Mouse (Mus musculus) liver, embryonic 13.5 days (tissue): ENCODE data around the gene Slc12a5. TPM values are rescaled to one million over a fixed set of nuclear protein-coding genes. Genes with fewer than 3 reads are reported as not detected.

Experiments used
- ATAC-seq: fragments of 200-750 bp; cut with Nextera tagmentation; 2 replicates; pipeline ENCODE4 v1.8.0; 2017; ENCODE audit warnings: low read depth, mild to moderate bottlenecking, moderate number of reproducible peaks, moderate library complexity
- DNase-seq: peaks from one replicate; pipeline ENCODE4 v3.0.0; 2022
- H3K27ac ChIP-seq: fragments of 300-500 bp; sonication (generic); 2 replicates; pipeline ENCODE4 v1.5.1; 2015; ENCODE audit warnings: moderate library complexity, mild to moderate bottlenecking, inconsistent platforms
- H3K27me3 ChIP-seq: fragments of 300-500 bp; sonication (generic); 2 replicates; pipeline ENCODE4 v1.6.1; 2015; ENCODE audit warnings: mild to moderate bottlenecking, inconsistent platforms
- H3K36me3 ChIP-seq: fragments of 300-500 bp; sonication (generic); 2 replicates; pipeline ENCODE4 v1.6.1; 2015; ENCODE audit warnings: mild to moderate bottlenecking, inconsistent platforms
- H3K4me1 ChIP-seq: fragments of 300-500 bp; sonication (generic); replicated peaks from 2 replicates; pipeline ENCODE4 v1.6.1; 2015; ENCODE audit warnings: inconsistent platforms
- H3K4me2 ChIP-seq: fragments of 300-500 bp; sonication (generic); 2 replicates; pipeline ENCODE4 v1.6.1; 2015; ENCODE audit warnings: inconsistent platforms, mild to moderate bottlenecking, moderate library complexity
- H3K4me3 ChIP-seq: fragments of 300-500 bp; sonication (generic); replicated peaks from 2 replicates; pipeline ENCODE4 v1.5.1; 2015; ENCODE audit warnings: mild to moderate bottlenecking, inconsistent platforms
- H3K9ac ChIP-seq: fragments of 300-500 bp; sonication (generic); 2 replicates; pipeline ENCODE4 v1.6.1; 2015; ENCODE audit warnings: mild to moderate bottlenecking, inconsistent platforms
- H3K9me3 ChIP-seq: fragments of 300-500 bp; sonication (generic); replicated peaks from 2 replicates; pipeline ENCODE4 v1.6.1; 2016; ENCODE audit warnings: inconsistent platforms
- WGBS: fragments of 180-500 bp; shearing (Covaris S2); methylation state at CpG from one replicate; pipeline ENCODE4 v1.1.7; 2015; ENCODE audit not compliant: insufficient replicate concordance; 5-methylcytosine and 5-hydroxymethylcytosine counted together
- polyA plus RNA-seq: library from polyadenylated mRNA; unstranded; fragments of >200 nt; fragmentation: Nextera tagmentation; extraction: Ambion mirVana; gene quantifications from 2 replicates; pipeline ENCODE4 v1.2.1, GENCODE M21; 2015

Gene Slc12a5
- polyA plus RNA-seq, 1 experiment from 2014 or later, result 0.18 TPM

- Histone ChIP-seq H3K27ac (peak within 1 kb of the TSS; percentile 51), H3K4me3 (peak within 1 kb of the TSS; percentile 90), H3K4me2 (peak within 1 kb of the TSS; percentile 87), H3K4me1 (peaks cover 30% of the 10 kb centered on the region), H3K9me3 (no peaks in the 10 kb centered on the region), H3K27me3 (peaks cover 4% of the 10 kb centered on the region; the same call in 1 of the 2 replicates), H3K9ac (peak within 1 kb of the TSS; percentile 93), H3K36me3 (no peaks in the 10 kb centered on the region)
- DNase-seq (peak; percentile 95), ATAC-seq (peak; percentile 92)
- under 1% methylated on average over 110 of the region's 111 CpGs for WGBS
Measured at GRCm38 (mm10) chr2:165034131-165035057, 73.8 kb downstream of the Slc12a5 start, which contains the start of gene Ncoa5. TSS of gene Ncoa5 (minus strand) at chr2:165034867.

- H3K9me3 ChIP-seq, result no peaks in the 10 kb centered on the region
- H3K27me3 ChIP-seq, result peaks cover 8% of the 10 kb centered on the region
- ATAC-seq (no peak), DNase-seq (no peak)
- peak overlapping the region; percentile 90 for H3K4me3 ChIP-seq
- H3K4me2 ChIP-seq, result peak overlapping the region; percentile 87
- H3K36me3 ChIP-seq, result no peaks in the 10 kb centered on the region
- 54% methylated on average over 5 of the region's 5 CpGs for WGBS
- H3K9ac ChIP-seq, result no peak overlapping the region
- H3K4me1 ChIP-seq, result peaks cover 30% of the 10 kb centered on the region
- no peak overlapping the region for H3K27ac ChIP-seq
Measured at GRCm38 (mm10) chr2:165035058-165035431, 74.4 kb downstream of the Slc12a5 start.

- 41% methylated on average over 4 of the region's 4 CpGs for WGBS
- Histone ChIP-seq H3K36me3 (no peaks in the 10 kb centered on the region), H3K4me2 (no peak overlapping the region), H3K9ac (no peak overlapping the region), H3K27me3 (peaks cover 8% of the 10 kb centered on the region), H3K4me3 (no peak overlapping the region), H3K27ac (no peak overlapping the region), H3K9me3 (no peaks in the 10 kb centered on the region), H3K4me1 (peaks cover 26% of the 10 kb centered on the region)
- DNase-seq (no peak), ATAC-seq (no peak)
Measured at GRCm38 (mm10) chr2:165037415-165037814, 76.8 kb downstream of the Slc12a5 start.

GRCm38 (mm10) chr2:165042126-165042525 is 81.5 kb downstream of the Slc12a5 start:
- Histone ChIP-seq H3K4me1 (no peaks in the 10 kb centered on the region), H3K27ac (no peak overlapping the region), H3K4me2 (no peak overlapping the region), H3K36me3 (no peaks in the 10 kb centered on the region), H3K9ac (no peak overlapping the region), H3K4me3 (no peak overlapping the region), H3K27me3 (peaks cover 13% of the 10 kb centered on the region), H3K9me3 (no peaks in the 10 kb centered on the region)
- no peak for DNase-seq
- no peak for ATAC-seq
- 52% methylated on average over 5 of the region's 5 CpGs for WGBS

DNA sequence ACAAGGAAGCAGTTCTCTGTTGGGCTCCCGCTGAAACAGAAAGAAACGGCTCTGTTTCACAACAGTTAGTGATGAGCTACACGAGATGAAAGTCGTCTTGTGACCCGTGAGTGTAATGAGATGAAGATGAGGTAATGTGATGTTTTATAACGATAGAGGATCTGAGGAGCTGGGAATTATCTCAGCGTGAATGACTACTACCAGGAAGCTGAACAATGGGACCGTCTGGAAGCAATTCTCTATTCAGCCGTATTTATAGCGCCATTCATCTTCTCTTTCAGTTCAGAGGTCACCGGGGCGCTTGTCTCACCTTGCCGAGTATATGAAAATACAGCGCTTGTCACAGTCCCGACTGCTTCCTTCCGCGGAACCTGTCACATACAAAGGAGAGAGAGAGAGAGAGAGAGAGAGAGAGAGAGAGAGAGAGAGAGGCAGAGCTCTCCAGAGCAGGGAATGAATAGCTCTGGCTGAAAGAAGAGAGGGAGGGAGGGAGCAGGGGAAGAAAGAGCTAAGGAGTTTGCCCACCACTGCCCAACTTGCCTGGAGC is 82.6 kb downstream of the Slc12a5 start:
- no peaks in the 10 kb centered on the region for H3K4me1 ChIP-seq
- H3K9me3 ChIP-seq, result no peaks in the 10 kb centered on the region
- ATAC-seq (no peak), DNase-seq (no peak)
- no peak overlapping the region for H3K4me3 ChIP-seq
- no peak overlapping the region for H3K4me2 ChIP-seq
- H3K27me3 ChIP-seq, result peaks cover 9% of the 10 kb centered on the region
- WGBS, result 28% methylated on average over 17 of the region's 17 CpGs
- H3K27ac ChIP-seq, result no peak overlapping the region
- H3K36me3 ChIP-seq, result no peaks in the 10 kb centered on the region
- H3K9ac ChIP-seq, result no peak overlapping the region

DNA sequence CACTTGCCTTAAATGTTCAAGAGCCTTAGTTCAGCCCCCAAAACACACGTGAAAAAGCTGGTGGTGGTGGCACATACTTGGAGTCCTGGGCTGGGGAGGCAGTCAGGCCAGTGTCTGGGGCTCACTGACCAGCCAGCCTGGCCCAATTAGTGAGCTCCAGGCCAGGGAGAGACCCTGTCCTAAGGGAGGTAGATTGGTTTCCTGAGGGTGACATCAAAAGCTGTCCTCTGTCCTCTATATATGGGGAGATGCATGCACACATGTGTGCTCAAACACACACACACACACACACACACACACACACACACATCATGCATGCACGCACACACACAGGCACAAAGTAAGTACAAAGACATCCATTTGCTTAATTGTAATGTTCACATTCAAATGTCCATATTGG is 83.1 kb downstream of the Slc12a5 start:
- Histone ChIP-seq H3K4me2 (no peak overlapping the region), H3K4me1 (no peaks in the 10 kb centered on the region), H3K9me3 (no peaks in the 10 kb centered on the region), H3K9ac (no peak overlapping the region), H3K27ac (no peak overlapping the region), H3K27me3 (peaks cover 9% of the 10 kb centered on the region), H3K36me3 (no peaks in the 10 kb centered on the region), H3K4me3 (no peak overlapping the region)
- ATAC-seq (no peak), DNase-seq (no peak)
- WGBS, result 46% methylated on average over 2 of the region's 2 CpGs

DNA sequence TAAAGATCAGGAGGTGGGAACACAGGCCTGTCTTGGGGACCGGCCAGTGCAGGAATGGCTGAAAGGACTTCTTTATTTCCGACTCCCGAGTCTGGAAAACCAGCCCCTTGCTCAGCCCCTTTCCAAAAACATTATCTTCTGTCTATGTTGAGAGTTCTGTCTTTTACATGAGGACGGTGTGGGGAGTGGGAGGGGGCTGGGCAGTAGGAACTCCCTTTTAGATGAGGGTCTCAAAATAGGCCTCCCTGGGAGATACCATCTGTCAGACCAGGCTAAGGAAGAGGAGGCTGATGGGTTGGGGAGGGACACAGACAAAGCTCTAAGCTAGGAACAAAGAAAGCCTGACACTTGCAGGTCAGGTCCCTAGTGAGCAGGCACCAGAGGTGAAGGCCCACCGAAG is 88.4 kb downstream of the Slc12a5 start:
- no peak for DNase-seq
- Histone ChIP-seq H3K4me2 (no peak overlapping the region), H3K4me1 (no peaks in the 10 kb centered on the region), H3K27me3 (peaks cover 18% of the 10 kb centered on the region), H3K27ac (no peak overlapping the region), H3K9me3 (0 out of 2 replicates have a peak, but pooled peaks cover 4% of the 10 kb centered on the region), H3K4me3 (no peak overlapping the region), H3K36me3 (no peaks in the 10 kb centered on the region), H3K9ac (no peak overlapping the region)
- WGBS, result 57% methylated on average over 5 of the region's 5 CpGs
- ATAC-seq, result no peak

Other genes with a start within 250 kb of the Slc12a5 start
- not detected in 2 replicates for gene Spint5, start 245.5 kb upstream of the Slc12a5 start, polyA plus RNA-seq
- gene Wfdc3, start 214.9 kb upstream of the Slc12a5 start, polyA plus RNA-seq, result 0.93 and 1.0 TPM in 2 replicates
- 47.3 and 49.8 TPM in 2 replicates for gene Dnttip1, start 214.8 kb upstream of the Slc12a5 start, polyA plus RNA-seq
- 762 and 764 TPM in 2 replicates for gene Ube2c, start 190.9 kb upstream of the Slc12a5 start, polyA plus RNA-seq
- gene Tnnc2, start 180.8 kb upstream of the Slc12a5 start, polyA plus RNA-seq, result 5.1 and 8.4 TPM in 2 replicates
- 4.1 TPM in 2 replicates for gene Snx21, start 175.0 kb upstream of the Slc12a5 start, polyA plus RNA-seq
- gene Acot8, start 155.9 kb upstream of the Slc12a5 start, polyA plus RNA-seq, result 18.8 and 20.3 TPM in 2 replicates
- gene Zswim3, start 155.7 kb upstream of the Slc12a5 start, polyA plus RNA-seq, result 4.3 and 5.1 TPM in 2 replicates
- 6.2 and 6.9 TPM in 2 replicates for gene Zswim1, start 138.1 kb upstream of the Slc12a5 start, polyA plus RNA-seq
- gene Spata25, start 132.3 kb upstream of the Slc12a5 start, polyA plus RNA-seq, result not detected in 2 replicates
- 65.4 and 69.2 TPM in 2 replicates for gene Ctsa, start 127.9 kb upstream of the Slc12a5 start, polyA plus RNA-seq
- gene Neurl2, start 127.3 kb upstream of the Slc12a5 start, polyA plus RNA-seq, result 2.4 and 2.5 TPM in 2 replicates
- gene Pltp, start 103.1 kb upstream of the Slc12a5 start, polyA plus RNA-seq, result 7.7 and 8.3 TPM in 2 replicates
- gene Pcif1, start 81.5 kb upstream of the Slc12a5 start, polyA plus RNA-seq, result 45.5 and 48.3 TPM in 2 replicates
- 5.4 and 6.1 TPM in 2 replicates for gene Zfp335, start 49.0 kb upstream of the Slc12a5 start, polyA plus RNA-seq
- gene Mmp9, start 20.0 kb upstream of the Slc12a5 start, polyA plus RNA-seq, result 1.1 and 1.2 TPM in 2 replicates
- gene Ncoa5, start 74.1 kb downstream of the Slc12a5 start, polyA plus RNA-seq, result 18.3 and 22.2 TPM in 2 replicates
- gene Cd40, start 94.8 kb downstream of the Slc12a5 start, polyA plus RNA-seq, result 3.4 and 3.8 TPM in 2 replicates
- gene 1700025C18Rik, start 129.9 kb downstream of the Slc12a5 start, polyA plus RNA-seq, result not detected in 2 replicates